Mouse (Mus musculus): ENCODE results near the gene Rhbdd2.

Gene Rhbdd2

DNA sequence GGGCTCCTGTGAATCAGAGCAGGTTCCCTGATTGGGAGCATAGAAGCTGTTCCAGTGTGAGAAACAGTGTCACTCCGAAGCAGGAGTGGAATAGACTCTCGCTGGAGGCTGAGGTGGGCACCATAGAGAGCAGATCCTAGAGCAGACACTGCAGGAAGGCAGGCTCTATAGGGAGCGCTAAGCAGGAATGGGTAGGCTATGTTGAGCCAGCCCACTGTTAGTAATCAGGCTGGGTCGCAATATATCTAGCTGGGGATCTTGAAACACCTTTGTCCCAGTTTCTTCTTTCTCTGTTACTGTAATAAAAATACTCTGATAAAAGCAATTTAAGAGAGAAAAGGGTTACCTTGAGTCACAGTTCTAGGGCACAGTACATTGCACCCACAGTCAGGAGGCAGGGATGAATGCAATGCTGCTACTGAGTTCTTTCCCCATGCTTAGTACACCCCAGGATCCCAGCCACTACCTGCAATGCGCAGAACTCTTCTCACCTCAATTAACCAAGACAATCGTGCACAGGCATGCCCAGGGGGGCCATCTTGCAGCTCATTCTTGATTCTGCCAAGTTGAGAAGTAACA lies 48.6 kb downstream of the Rhbdd2 start:
- DNase-seq (ENCODE audit: low read depth, low spot score): no peak

DNA sequence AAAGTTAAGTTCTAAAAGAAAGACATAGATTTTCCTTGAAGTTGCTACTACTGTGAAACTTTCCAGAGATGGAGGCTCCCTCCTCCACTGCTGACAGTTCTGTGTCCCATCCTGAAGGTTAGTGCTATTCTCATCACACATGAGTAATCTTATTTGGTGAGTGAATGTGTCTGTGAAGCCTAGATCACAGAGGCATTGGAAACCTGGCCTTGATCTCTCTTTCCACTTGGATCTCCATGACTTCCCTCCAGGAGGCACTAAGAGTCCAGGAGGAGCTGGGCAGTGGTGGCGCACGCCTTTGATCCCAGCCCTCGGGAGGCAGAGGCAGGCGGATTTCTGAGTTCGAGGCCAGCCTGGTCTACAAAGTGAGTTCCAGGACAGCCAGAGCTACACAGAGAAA lies 49.6 kb downstream of the Rhbdd2 start:
- no peak for DNase-seq (ENCODE audit: low read depth, low spot score)

DNA sequence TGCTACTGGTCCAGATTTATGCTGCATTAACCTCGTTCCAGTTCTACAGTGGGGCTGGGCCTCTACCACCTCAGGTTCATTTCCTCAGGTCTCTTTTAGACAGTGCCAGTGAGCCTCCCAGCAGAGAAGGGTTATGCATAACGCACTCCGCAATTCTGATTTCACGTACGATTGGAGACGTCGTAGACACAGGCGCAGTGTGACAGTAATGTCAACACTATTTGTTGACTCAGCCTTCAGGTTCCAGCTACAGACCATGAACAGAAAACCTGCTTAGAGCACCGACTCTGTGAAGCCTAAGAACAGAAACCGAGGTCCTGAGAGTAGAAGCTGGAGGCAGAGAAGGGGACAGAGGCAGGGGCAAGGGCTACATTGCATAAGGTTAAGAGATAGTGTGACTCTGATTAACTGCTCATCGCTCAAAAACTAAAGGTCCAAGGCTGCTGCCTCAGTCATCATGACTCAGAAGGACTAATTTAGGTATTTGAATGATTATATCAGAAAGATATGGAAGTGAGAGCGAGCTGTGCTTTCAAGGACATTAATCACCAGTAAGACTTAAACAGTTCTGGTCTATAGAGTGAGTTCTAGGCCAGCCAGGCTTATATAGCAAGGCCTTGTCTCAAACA lies 50.6 kb downstream of the Rhbdd2 start:
- no peak for DNase-seq (ENCODE audit: low read depth, low spot score)

DNA sequence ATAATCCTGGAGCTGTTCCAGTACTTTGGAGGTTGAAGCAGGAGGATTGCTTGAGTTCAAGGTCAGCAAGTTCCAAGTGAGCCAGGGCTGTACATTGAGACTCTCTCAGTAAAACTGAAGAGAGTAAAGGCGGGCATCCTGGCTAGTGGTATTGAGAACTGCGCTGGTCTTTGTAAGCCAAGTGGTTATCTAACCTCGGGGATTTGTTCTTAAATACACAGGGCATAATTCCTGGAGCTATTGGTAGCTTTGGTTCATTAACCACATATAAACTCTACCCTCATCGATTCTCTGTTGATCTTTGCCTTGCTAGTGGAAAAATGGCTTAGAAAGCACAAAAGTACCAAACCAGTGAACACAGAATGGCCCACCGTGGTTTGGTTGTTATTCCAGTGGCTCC lies 58.0 kb downstream of the Rhbdd2 start:
- no peak for DNase-seq (ENCODE audit: low read depth, low spot score)

DNA sequence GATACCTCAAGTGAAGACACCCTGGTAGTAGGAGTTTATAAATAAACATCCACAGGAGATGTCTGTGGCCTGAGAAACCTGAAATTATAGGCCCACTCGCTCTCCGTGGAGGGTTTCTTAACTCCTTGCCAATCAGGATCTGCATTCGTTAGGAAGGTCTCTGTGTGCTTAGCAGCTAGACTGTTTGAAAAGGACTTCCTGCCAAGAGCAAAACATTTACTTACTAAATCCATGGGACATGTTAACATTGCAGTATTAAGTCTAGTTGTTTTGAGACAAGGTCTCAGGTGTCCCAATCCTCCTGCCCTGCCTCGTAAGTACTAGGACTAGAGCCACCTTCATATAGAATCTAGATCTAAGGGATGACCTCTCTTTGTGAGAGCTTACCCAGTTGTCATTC lies 58.8 kb downstream of the Rhbdd2 start:
- DNase-seq (ENCODE audit: low read depth, low spot score): no peak

DNA sequence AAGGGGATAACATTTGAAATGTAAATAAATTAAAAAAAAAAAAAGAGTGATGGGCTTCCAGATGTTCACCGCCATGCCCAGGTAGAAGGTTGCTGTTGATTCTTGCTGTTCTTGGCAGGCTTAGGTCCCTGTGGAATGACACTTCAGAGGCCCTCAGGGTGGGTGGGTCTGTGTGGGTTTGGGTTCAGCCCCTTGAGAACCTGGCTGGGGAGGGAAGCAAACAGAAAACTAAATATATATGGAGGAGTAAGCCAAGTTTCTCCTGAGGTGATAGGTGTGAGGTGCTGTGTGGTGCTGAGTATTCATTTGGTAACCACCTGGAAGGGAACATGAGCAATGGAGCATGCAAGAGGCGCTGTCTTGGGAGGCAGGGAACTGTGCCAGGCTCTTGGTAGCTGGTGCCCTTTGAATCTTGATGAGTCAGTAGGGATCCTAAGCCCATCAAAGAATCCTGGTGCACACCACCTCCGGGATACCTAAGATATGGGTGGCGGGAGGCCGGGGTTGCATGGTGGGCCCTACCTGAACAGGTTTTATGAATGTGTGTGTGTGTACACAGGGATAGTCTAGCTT lies 60.9 kb downstream of the Rhbdd2 start:
- no peak for DNase-seq (ENCODE audit: low read depth, low spot score)

DNA sequence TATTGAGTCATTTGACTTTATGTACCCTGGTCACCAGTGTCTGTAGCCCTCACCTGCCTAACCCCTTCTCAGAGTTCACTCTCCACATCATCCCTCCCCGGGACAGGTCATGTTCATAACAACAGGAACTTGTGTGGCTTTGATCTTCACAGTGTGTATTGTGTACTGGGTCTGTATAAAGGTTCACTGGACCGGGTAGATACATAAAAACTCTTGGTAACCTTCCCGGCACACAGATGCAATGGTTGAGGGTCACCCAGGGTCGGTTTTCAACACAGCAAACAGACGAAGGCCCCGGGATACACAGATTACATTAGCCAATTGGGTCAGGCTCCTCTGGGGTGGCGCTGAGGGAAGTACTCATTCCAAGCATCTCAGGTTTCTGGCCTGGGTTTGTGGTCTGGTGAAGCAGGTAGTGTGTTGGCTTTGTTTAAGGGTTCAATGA lies 62.9 kb downstream of the Rhbdd2 start:
- no peak for DNase-seq (ENCODE audit: low read depth, low spot score)

Measured in ES-CJ7 (cell line).